Mouse (Mus musculus): ENCODE measurements around the gene Rmnd5a.

DNA sequence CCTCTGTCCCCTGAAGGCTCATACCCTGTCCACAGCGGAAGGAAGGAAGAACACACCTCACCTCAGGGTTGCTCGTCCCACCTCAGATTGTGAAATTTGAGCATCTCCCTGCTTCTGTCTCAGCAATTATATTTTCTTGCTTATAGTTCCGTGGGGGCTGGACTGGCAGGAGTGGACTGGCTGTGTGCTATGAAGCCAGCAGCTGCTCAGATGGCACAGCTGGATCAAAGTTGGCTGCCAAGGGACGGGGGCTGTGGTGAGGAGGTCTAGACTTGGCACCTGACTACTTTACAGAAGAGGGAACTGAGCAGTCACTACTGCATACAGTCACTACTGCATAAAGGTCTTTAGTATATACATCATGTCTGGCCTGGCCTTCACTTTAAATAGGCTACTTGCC, 101.1 kb downstream of the Rmnd5a start:
- no peak for TF ChIP-seq POLR2A (IDR thresholded peaks at IDR 0.05; ENCODE audit: insufficient read depth, low read depth, low read length)
- TF ChIP-seq CTCF (IDR thresholded peaks at IDR 0.05; ENCODE audit: insufficient read depth, low read depth, low read length), result no peak

Measured in olfactory bulb, adult 2 months (tissue).